In the genomic region with DNA sequence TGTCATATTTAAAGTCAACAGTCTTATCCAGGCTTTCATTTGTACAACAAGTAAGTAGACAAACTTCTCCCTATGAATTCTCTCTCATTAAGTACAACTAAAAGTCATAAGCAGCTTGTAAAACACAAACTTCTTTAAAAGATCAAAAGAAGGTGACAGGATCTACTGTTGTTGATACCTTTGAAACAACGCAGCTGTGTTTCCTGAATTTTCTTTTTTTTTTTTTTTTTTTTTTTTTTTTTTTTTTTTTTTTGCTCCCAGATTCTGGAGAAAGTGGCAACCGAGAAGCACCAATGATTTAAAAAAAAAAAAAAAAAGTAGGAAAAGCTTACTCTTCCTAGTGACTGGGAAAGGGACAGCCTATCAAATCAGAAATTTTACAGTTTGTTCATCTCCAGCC, we compare ENCODE assay signal across 30 mouse cellular contexts.
"Had no signal": no experiment of that assay in that cellular context is flagged by ENCODE, and none has a peak within 500 bp of the region (broad histone marks: within the 10 kb centered on the region; RNA-seq: fewer than 3 reads in every experiment).

No protein-coding gene starts in this region.

- H3K4me3 ChIP-seq: heart, embryonic 10.5 days; heart, embryonic 12.5 days; heart, embryonic 13.5 days; heart, embryonic 15.5 days; hindbrain, embryonic 10.5 days; hindbrain, embryonic 12.5 days; hindbrain, embryonic 13.5 days; hindbrain, embryonic 15.5 days; intestine, embryonic 15.5 days; kidney, embryonic 15.5 days; layer of hippocampus, adult 2 months had no signal

- H3K9ac ChIP-seq: heart, embryonic 12.5 days; heart, embryonic 13.5 days; heart, embryonic 15.5 days; hindbrain, embryonic 12.5 days; hindbrain, embryonic 13.5 days; hindbrain, embryonic 14.5 days; hindbrain, embryonic 15.5 days; intestine, embryonic 15.5 days; kidney, embryonic 15.5 days had no signal

- H3K9me3 ChIP-seq: heart, embryonic 10.5 days; heart, embryonic 12.5 days; heart, embryonic 13.5 days; heart, embryonic 15.5 days; hindbrain, embryonic 10.5 days; hindbrain, embryonic 12.5 days; hindbrain, embryonic 13.5 days; hindbrain, embryonic 15.5 days; intestine, embryonic 15.5 days; kidney, embryonic 15.5 days had no signal

- H3K36me3 ChIP-seq: heart, embryonic 12.5 days; heart, embryonic 15.5 days; hindbrain, embryonic 12.5 days; hindbrain, embryonic 13.5 days; hindbrain, embryonic 15.5 days; intestine, embryonic 15.5 days; kidney, embryonic 15.5 days had no signal

- DNase-seq: heart, postnatal 10 days; heart, postnatal 14 days; heart, postnatal 36 days; heart, postnatal 4 days; kidney, adult 11 months; kidney, adult 18-20 months; kidney, adult 2 months; kidney, adult 8-10 months; kidney, adult 9 months; kidney, postnatal 10 days; kidney, postnatal 14 days; kidney, postnatal 25 days; kidney, postnatal 36 days; kidney, postnatal 4 days; layer of hippocampus, adult 9-11 months; layer of hippocampus, postnatal 36 days had no signal

- H3K4me1 ChIP-seq: heart, embryonic 10.5 days; heart, embryonic 12.5 days; heart, embryonic 13.5 days; heart, embryonic 15.5 days; hindbrain, embryonic 10.5 days; hindbrain, embryonic 12.5 days; hindbrain, embryonic 13.5 days; hindbrain, embryonic 15.5 days; intestine, embryonic 15.5 days; kidney, embryonic 15.5 days had no signal

- H3K27me3 ChIP-seq: heart, embryonic 12.5 days; heart, embryonic 13.5 days; heart, embryonic 15.5 days; hindbrain, embryonic 12.5 days; hindbrain, embryonic 13.5 days; hindbrain, embryonic 15.5 days; intestine, embryonic 15.5 days; kidney, embryonic 15.5 days had no signal

- H3K27ac ChIP-seq: heart, embryonic 10.5 days; heart, embryonic 13.5 days; heart, embryonic 15.5 days; hindbrain, embryonic 10.5 days; hindbrain, embryonic 12.5 days; hindbrain, embryonic 13.5 days; hindbrain, embryonic 14.5 days; hindbrain, embryonic 15.5 days; hindbrain, postnatal 0 days; intestine, embryonic 15.5 days; kidney, embryonic 15.5 days; kidney, postnatal 0 days; layer of hippocampus, adult 2 months had no signal
